Mouse (Mus musculus): ENCODE results near the gene Capn5.

The Capn5 gene

DNA sequence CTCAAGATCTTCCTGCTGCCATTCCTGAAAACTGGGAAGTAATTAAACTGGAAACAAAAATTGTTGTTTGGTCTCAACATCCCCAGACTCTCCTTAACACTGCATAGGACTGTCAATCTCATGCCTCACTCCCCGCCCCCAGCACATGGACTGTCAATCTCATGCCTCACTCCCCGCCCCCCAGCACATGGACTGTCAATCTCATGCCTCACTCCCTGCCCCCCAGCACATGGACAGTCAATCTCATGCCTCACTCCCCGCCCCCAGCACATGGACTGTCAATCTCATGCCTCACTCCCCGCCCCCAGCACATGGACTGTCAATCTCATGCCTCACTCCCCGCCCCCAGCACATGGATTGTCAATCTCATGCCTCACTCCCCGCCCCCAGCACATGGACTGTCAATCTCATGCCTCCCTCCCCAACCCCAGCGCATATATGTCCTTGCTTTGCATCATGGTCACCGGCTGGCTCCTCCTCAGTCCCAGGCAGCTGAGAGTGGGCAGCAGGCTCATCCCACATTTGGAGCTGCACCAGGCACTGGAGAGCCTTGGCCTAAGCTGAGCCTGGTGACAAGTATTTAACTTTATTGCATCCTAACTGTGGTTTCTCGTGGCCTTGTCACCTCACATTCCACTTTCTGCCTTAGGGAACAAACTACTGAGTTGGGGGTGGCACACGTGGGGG is 29.2 kb downstream of the Capn5 start:
- no peak for DNase-seq (ENCODE audit: low spot score)

GRCm38 (mm10) chr7:98147766-98148165 is 30.3 kb downstream of the Capn5 start:
- DNase-seq (ENCODE audit: low spot score): no peak

DNA sequence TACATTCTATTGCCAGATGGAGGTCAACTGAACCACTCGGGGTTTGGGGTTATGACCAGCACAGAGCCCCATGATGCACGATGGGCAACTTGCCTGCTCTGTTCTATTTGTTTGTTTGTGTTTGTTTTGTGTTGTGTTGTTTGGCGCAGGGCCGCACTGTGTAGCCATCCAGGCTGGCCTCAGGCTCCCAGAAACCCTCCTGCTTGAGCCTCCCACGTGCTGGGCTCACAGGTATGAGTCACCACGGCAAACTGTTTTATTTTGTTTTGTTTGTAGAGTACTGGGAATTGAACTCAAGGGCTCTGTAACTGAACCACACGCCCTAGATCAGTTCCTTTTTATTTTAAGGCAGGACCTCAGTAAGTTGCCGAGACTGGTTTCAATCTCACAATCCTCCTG is 31.6 kb downstream of the Capn5 start:
- DNase-seq (ENCODE audit: low spot score): no peak

- no peak for DNase-seq (ENCODE audit: low spot score)
Observed at GRCm38 (mm10) chr7:98145842-98146446, 32.1 kb downstream of the Capn5 start.

DNA sequence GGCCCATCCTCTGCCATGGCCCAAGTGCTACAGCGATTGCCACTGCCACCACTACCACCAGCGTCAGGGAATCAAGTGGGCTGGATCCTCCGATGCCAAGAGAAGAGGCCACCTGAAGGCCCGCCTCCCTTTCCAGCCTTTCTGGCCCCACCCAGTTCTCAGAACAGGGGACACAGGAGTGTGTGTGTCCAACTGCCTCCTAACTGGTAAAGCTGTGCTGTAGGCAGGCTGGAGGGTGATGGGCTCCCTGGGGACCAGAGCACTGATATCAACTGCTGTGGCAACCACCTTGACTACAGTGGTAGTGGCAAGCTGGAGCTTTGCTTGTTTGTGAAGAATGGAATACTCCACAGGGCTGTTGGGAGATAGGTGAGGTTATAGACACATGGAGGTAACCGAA is 32.7 kb downstream of the Capn5 start, which contains the start of gene Omp:
Omp (minus strand) TSS at position 101 of the 400 bp plus-strand sequence.
- no peak for DNase-seq (ENCODE audit: low spot score)

- no peak for DNase-seq (ENCODE audit: low spot score)
Observed at GRCm38 (mm10) chr7:98142648-98143047, 35.4 kb downstream of the Capn5 start.

DNA sequence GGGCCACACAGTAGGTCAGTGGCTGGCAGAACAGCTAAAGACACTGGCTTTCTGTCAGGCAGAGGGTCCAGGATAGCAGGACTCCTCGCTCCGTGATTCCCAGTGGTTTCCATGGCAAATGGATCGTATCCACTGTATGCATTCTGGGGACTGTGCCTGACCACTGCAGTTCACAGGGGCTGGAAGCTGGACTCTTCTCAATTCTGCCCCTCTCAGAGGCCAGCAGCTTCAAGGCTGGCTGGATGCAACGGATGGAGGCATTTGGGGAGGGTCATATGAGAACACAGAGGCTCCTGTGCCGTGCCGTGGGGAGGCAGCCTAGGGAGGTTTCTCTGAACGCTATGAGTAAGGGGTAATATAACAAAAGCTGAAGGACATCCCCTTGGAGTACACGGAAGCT is 35.8 kb downstream of the Capn5 start:
- DNase-seq (ENCODE audit: low spot score): no peak

GRCm38 (mm10) chr7:98141206-98141605 is 36.9 kb downstream of the Capn5 start:
- no peak for DNase-seq (ENCODE audit: low spot score)

GRCm38 (mm10) chr7:98140597-98140996 is 37.5 kb downstream of the Capn5 start:
- DNase-seq (ENCODE audit: low spot score): no peak

- DNase-seq (ENCODE audit: low spot score): no peak
Observed at GRCm38 (mm10) chr7:98139216-98139615, 38.9 kb downstream of the Capn5 start.

- no peak for DNase-seq (ENCODE audit: low spot score)
Observed at GRCm38 (mm10) chr7:98137995-98138394, 40.1 kb downstream of the Capn5 start.

- no peak for DNase-seq (ENCODE audit: low spot score)
Observed at GRCm38 (mm10) chr7:98137583-98137982, 40.5 kb downstream of the Capn5 start.

DNA sequence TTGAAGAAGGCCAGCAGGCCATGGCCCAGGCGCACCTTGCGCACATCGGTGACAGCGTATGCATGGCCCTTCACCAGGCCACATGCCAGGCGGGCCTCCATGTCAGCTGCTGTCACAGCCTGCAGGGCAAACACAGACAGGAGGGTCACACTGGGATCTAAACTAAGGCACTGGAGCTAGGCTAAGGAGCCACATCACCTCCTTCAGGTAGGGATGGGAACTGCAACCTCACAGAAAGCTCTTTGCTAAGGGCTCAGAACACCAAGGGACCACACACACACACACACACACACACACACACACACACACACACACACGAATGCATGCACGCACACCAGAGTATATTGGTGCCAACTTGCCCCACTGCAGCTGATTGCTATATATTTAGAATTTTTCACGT is 46.3 kb downstream of the Capn5 start:
- no peak for DNase-seq (ENCODE audit: low spot score)

DNA sequence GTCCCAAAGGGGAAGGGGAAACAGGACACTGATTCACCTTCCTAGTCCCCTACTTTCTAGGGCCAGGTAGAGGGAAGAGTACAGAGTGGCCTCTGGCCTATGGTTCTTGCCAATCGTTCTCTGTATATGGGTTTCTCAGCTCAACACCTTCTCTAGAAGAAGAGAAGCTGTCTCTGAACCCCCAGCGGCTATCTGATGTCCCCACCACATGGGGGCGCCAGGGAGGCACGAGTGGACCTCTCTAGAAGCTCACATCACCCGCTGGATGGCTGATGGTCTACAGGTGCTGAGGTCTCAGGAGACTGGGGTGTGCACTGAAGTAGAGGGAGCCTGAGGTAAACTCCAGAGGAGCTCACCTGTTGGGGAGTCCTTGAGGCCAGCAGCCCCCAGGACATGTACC is 52.6 kb downstream of the Capn5 start:
- DNase-seq (ENCODE audit: low spot score): peak; percentile 47

GRCm38 (mm10) chr7:98124701-98125100 is 53.4 kb downstream of the Capn5 start:
- DNase-seq (ENCODE audit: low spot score): no peak

- DNase-seq (ENCODE audit: low spot score): no peak
Observed at GRCm38 (mm10) chr7:98121673-98122072, 56.4 kb downstream of the Capn5 start.

GRCm38 (mm10) chr7:98121241-98121640 is 56.8 kb downstream of the Capn5 start:
- no peak for DNase-seq (ENCODE audit: low spot score)

DNA sequence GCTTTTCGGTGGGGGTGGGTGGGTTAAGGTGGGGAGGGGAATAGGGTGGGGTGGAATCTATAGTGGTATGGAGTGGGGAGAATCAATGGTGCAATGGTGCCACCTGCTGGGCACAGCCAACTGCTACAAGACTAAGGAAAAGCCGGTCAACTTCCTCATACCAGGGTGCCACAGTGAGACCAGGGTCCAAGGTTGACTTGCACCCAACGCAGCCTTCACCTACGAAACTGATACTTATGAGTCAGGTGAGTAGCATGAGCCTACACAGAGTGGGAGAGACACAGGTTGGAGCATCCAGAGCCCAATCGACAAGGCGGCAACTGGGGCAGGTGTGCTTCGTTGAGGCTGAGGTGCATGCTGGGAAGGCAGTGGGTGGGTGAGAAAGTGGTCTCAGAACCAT is 57.7 kb downstream of the Capn5 start:
- DNase-seq (ENCODE audit: low spot score): peak; percentile 69

GRCm38 (mm10) chr7:98119961-98120232 is 58.2 kb downstream of the Capn5 start:
- DNase-seq (ENCODE audit: low spot score): no peak

GRCm38 (mm10) chr7:98119179-98119960 is 58.7 kb downstream of the Capn5 start, which contains the start of gene Myo7a:
Myo7a (minus strand) TSS chr7:98119524.
- no peak for DNase-seq (ENCODE audit: low spot score)

DNA sequence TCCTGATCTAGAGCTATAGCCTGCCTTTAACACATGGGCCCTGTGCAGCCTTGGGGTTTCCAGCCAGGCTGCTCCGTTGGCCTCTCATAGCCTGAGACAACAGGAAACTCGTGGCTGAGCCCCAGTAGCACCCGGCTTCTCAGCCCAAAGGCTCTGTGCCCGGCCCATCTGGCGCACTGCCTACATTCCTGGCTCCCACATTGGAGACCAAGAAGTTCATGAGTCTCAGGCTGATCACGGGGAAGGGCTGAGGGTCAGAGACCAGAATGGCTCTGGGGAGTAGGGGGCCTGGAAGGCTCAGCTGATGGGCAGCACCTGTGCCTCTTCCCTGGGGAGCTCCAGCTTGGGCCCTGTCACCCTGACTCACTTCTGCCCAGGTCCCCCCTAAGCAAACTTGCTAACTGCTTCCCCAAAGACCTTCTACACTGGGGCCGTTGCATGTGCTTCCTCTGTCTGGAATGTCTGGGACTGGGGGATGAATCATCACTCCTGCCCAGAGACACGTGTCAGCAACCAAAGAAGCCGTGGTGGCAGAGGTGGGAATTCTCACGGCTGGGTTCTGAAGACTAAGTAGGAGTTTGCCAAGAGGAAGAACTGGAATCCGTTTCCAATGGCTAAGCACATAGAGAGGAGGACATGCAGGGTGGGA is 60.9 kb downstream of the Capn5 start:
- DNase-seq (ENCODE audit: low spot score): peak; percentile 57

- no peak for DNase-seq (ENCODE audit: low spot score)
Observed at GRCm38 (mm10) chr7:98114656-98115055, 63.4 kb downstream of the Capn5 start.

- DNase-seq (ENCODE audit: low spot score): no peak
Observed at GRCm38 (mm10) chr7:98111233-98111632, 66.8 kb downstream of the Capn5 start.
